Mouse (Mus musculus) stomach, postnatal 0 days (tissue): ENCODE measurements around the gene Usp49. TPM values are rescaled to one million over a fixed set of nuclear protein-coding genes. Genes with fewer than 3 reads are reported as not detected.
"Not testable (repeated sequence)": the region's sequence is repeated elsewhere in the genome, so short reads cannot be mapped to it uniquely, and the experiment has no call there.

ENCODE experiments used
- ATAC-seq: fragments of 200-750 bp; cut with Nextera tagmentation; 2 replicates; pipeline ENCODE4 v1.8.0; 2017; ENCODE audit not compliant: low FRiP score, low TSS enrichment
- DNase-seq: peaks from one replicate; pipeline ENCODE4 v3.0.0-alpha.2; 2016; ENCODE audit warnings: low spot score
- H3K27ac ChIP-seq: fragments of 300-500 bp; sonication (generic); replicated peaks from 2 replicates; pipeline ENCODE4 v1.5.1; 2014; ENCODE audit warnings: mild to moderate bottlenecking, control low read depth
- H3K27me3 ChIP-seq: fragments of 300-500 bp; sonication (generic); 2 replicates; pipeline ENCODE4 v1.6.1; 2014; ENCODE audit warnings: low read length; ENCODE audit not compliant: control insufficient read depth, insufficient read depth
- H3K36me3 ChIP-seq: fragments of 300-500 bp; sonication (generic); 2 replicates; pipeline ENCODE4 v1.6.1; 2014; ENCODE audit warnings: low read length, mixed read lengths; ENCODE audit not compliant: control insufficient read depth, insufficient read depth
- H3K4me1 ChIP-seq: fragments of 300-500 bp; sonication (generic); replicated peaks from 2 replicates; pipeline ENCODE4 v1.6.1; 2014; ENCODE audit warnings: antibody characterized with exemption; ENCODE audit not compliant: control insufficient read depth, insufficient read depth
- H3K4me2 ChIP-seq: fragments of 300-500 bp; sonication (generic); replicated peaks from 2 replicates; pipeline ENCODE4 v1.6.1; 2014; ENCODE audit warnings: low read depth, mild to moderate bottlenecking, control low read depth, moderate library complexity
- H3K4me3 ChIP-seq: fragments of 300-500 bp; sonication (generic); 2 replicates; pipeline ENCODE4 v1.5.1; 2014; ENCODE audit warnings: low read depth, low read length, control low read depth
- H3K9ac ChIP-seq: fragments of 300-500 bp; sonication (generic); 2 replicates; pipeline ENCODE4 v1.6.1; 2014; ENCODE audit warnings: mild to moderate bottlenecking, low read length, control low read depth, mixed read lengths
- H3K9me3 ChIP-seq: fragments of 300-500 bp; sonication (generic); 2 replicates; pipeline ENCODE4 v1.6.1; 2016; ENCODE audit warnings: low read length; ENCODE audit not compliant: control insufficient read depth
- CTCF ChIP-seq: IDR thresholded peaks from 2 replicates; pipeline ENCODE4 v1.5.1; 2016; ENCODE audit warnings: antibody characterized with exemption, low read depth, mild to moderate bottlenecking, moderate library complexity
- EP300 ChIP-seq: optimal IDR thresholded peaks from 2 replicates; pipeline ENCODE3; 2016; ENCODE audit warnings: antibody characterized with exemption
- WGBS: fragments of 180-500 bp; shearing (Covaris S2); extraction: QIAGEN DNeasy Blood & Tissue Kit; methylation state at CpG from one replicate; pipeline ENCODE4 v1.1.7; 2014; 5-methylcytosine and 5-hydroxymethylcytosine counted together
- polyA plus RNA-seq: library from polyadenylated mRNA; unstranded; fragments of >200 nt; fragmentation: Nextera tagmentation; extraction: Ambion mirVana; gene quantifications from 2 replicates; pipeline ENCODE4 v1.2.1, GENCODE M21; 2015

The Usp49 gene
- polyA plus RNA-seq, 1 experiment from 2014 or later: 1.9 TPM

DNA sequence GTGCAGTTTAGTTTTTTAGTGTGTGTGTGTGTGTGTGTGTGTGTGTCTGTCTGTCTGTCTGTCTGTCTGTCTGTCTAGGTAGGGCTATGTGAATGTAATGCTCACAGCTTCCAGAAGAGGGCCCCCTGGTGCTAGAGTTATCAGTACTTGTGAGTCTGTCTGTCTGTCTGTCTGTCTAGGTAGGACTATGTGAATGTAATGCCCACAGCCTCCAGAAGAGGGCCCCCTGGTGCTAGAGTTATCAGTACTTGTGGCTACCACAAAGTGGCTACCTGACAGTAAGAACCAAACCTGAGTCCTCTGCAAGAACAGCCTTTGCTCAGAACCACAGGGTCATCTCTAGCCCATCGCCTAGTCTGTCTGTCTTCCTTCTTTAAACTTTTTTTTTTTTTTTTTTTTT, 16.2 kb downstream of the Usp49 start:
- no peak overlapping the region for H3K4me3 ChIP-seq
- H3K27ac ChIP-seq: no peak overlapping the region
- no peaks in the 10 kb centered on the region for H3K9me3 ChIP-seq
- H3K4me2 ChIP-seq: no peak overlapping the region
- 90% methylated on average over 1 of the region's 1 CpGs for WGBS
- no peaks in the 10 kb centered on the region for H3K27me3 ChIP-seq
- DNase-seq: peak; percentile 85
- no peaks in the 10 kb centered on the region for H3K4me1 ChIP-seq
- no peaks in the 10 kb centered on the region for H3K36me3 ChIP-seq
- TF ChIP-seq CTCF (peak; percentile 83), EP300 (no peak)
- H3K9ac ChIP-seq: no peak overlapping the region
- peak; percentile 45; the same call in 1 of the 2 replicates for ATAC-seq

DNA sequence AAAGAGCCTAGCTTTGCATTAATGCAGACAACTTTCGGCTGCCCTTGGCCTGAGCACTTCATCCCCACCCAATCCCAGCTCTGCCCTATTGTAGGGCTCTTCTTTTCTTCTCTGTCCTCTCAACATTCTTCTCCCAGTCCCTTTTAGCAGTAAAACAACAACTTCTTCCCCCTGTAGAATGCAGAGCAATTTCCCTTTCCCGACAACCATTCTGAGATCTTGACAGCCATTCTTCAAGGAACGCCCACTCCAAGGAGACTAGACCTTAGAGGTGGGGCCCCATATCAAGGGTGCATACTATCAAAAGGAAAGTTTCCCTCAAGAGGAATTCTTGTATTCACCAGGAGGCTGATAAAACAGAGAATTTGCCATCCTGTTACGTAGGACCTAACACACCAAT, 18.5 kb downstream of the Usp49 start:
- Histone ChIP-seq H3K27ac (no peak overlapping the region), H3K4me2 (no peak overlapping the region), H3K4me1 (no peaks in the 10 kb centered on the region), H3K4me3 (no peak overlapping the region), H3K36me3 (no peaks in the 10 kb centered on the region), H3K9ac (no peak overlapping the region), H3K27me3 (no peaks in the 10 kb centered on the region), H3K9me3 (no peaks in the 10 kb centered on the region)
- DNase-seq: no peak
- TF ChIP-seq EP300 (no peak), CTCF (no peak)
- ATAC-seq: no peak
- 58% methylated on average over 4 of the region's 4 CpGs for WGBS

DNA sequence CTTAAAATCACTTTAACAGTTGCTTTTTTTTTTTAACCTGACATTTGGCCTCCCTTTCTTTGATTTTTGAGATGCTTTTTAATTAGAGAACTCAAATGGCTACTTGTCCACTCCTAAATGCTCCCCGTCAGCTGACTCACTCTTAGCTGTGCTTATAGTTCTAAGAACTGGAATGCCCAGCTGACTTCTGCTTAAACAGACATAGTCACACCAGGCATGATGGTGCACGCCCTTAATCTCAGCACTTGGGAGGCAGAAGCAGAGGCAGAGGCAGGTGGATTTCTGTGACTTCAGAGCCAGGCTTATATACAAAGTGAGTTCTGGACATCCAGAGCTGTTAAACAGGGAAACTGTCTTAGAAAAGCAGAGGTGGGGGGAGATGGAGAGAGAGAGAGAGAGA, 21.5 kb downstream of the Usp49 start:
- no peak overlapping the region for H3K4me3 ChIP-seq
- DNase-seq: peak; percentile 34
- no peak overlapping the region for H3K4me2 ChIP-seq
- H3K9me3 ChIP-seq: no peaks in the 10 kb centered on the region
- no peak for TF ChIP-seq CTCF
- TF ChIP-seq EP300: no peak
- no peaks in the 10 kb centered on the region for H3K27me3 ChIP-seq
- H3K9ac ChIP-seq: no peak overlapping the region
- WGBS: 69% methylated on average over 2 of the region's 2 CpGs
- H3K36me3 ChIP-seq: no peaks in the 10 kb centered on the region
- no peaks in the 10 kb centered on the region for H3K4me1 ChIP-seq
- peak; percentile 76 for ATAC-seq
- no peak overlapping the region for H3K27ac ChIP-seq

- not testable (repeated sequence) for H3K4me2 ChIP-seq, H3K27ac ChIP-seq, H3K36me3 ChIP-seq, H3K27me3 ChIP-seq, DNase-seq, H3K9ac ChIP-seq, H3K4me1 ChIP-seq, H3K9me3 ChIP-seq, H3K4me3 ChIP-seq
- peak; percentile 65 for ATAC-seq
- WGBS: 93% methylated on average over 8 of the region's 8 CpGs
Measured at GRCm38 (mm10) chr17:47654346-47654745, 23.9 kb downstream of the Usp49 start.

DNA sequence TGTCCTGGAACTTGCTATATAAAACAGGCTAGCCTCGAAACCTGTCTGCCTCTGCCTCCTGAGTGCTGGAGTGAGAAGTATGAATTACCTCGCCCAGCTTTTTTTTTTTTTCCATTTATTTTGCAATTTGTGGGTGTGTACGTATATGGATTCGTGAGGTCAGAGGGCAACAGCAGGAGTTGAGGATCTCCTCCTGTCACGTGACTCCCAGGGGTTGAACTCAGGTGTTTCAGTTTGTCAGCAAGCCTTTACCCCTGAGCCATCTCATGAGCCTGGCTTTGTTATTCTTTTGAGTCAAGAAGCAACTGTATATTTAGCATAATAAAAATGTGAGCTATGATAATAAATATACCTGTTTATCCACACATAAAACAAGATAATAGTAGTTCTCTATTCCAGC, 25.2 kb downstream of the Usp49 start:
- no peak for ATAC-seq
- no peak for TF ChIP-seq CTCF
- no peak for TF ChIP-seq EP300
- Histone ChIP-seq H3K27me3 (no peaks in the 10 kb centered on the region), H3K4me3 (no peak overlapping the region), H3K4me1 (no peaks in the 10 kb centered on the region), H3K27ac (no peak overlapping the region), H3K4me2 (no peak overlapping the region), H3K36me3 (no peaks in the 10 kb centered on the region), H3K9ac (no peak overlapping the region), H3K9me3 (no peaks in the 10 kb centered on the region)
- 73% methylated on average over 5 of the region's 5 CpGs for WGBS
- DNase-seq: no peak

DNA sequence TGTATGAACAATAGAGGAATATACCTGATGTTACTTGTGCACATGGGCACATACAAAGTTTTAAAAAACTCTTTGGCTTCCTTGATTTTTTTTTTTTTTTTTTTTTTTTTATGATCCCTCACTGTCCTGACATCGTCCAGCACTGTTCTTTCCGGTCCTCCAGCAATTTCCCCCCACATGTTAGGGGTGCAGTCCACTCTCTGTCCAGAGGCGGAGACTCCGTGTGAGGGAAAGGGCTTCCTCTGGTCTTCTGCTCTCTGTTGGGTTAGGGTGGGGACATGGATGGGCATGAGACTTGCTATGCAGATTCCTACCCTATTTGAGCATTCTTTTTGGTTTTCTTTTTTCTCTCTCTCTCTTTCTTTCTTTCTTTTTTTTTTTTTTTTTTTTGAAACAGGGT, 27.4 kb downstream of the Usp49 start:
- no peaks in the 10 kb centered on the region for H3K9me3 ChIP-seq
- H3K27ac ChIP-seq: no peak overlapping the region
- H3K9ac ChIP-seq: no peak overlapping the region
- no peak overlapping the region for H3K4me3 ChIP-seq
- TF ChIP-seq CTCF: no peak
- TF ChIP-seq EP300: no peak
- ATAC-seq (no peak), DNase-seq (no peak)
- H3K4me1 ChIP-seq: no peaks in the 10 kb centered on the region
- H3K27me3 ChIP-seq: no peaks in the 10 kb centered on the region
- 75% methylated on average over 4 of the region's 4 CpGs for WGBS
- H3K36me3 ChIP-seq: no peaks in the 10 kb centered on the region
- no peak overlapping the region for H3K4me2 ChIP-seq
